Mouse (Mus musculus): ENCODE measurements at regions not wholly inside any gene's neighbourhood (a gene's known extent, or its start where the extent isn't known, plus 50 kb on each side); places are given as distances from the start of the nearest gene placed in this dataset.
A peak's percentile ranks its signal among the peaks of the same experiment; 100 is the strongest.

DNA sequence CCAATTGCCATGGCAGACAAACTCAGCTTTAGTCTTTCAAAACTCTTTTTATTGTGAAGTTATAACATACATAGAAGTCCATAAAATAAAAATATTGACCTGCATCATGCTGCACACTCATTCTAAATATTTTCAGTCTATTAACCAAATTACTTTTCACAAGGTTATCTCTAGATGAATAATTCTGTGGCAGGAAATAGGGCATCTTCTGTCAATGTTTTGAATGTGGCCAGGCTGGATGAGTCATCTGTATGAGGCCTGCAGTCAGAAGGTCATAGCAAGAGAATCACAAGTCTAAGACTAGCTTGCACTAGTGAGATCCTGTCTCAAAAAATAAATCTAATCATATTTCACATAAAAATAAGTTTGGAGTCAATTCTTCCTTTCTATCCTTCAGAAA is 108.4 kb upstream of the Ell2 start:
- Histone ChIP-seq H3K79me2 (ENCODE audit: control insufficient read depth, insufficient read depth) (no peaks in the 10 kb centered on the region), H3K4me3 (no peak overlapping the region), H3K4me2 (ENCODE audit: low read depth) (no peak overlapping the region), H3K36me3 (ENCODE audit: control insufficient read depth, insufficient read depth) (no peaks in the 10 kb centered on the region), H3K27me3 (ENCODE audit: control insufficient read depth, insufficient read depth, insufficient read length) (no peaks in the 10 kb centered on the region), H3ac (ENCODE audit: control insufficient read depth, insufficient read length) (no peak overlapping the region)
- TF ChIP-seq TCF3 (IDR thresholded peaks at IDR 0.05; ENCODE audit: insufficient read length, low read depth): no peak
- TF ChIP-seq USF1 (IDR thresholded peaks at IDR 0.05; ENCODE audit: low read depth): no peak
- no peak for TF ChIP-seq MYOD1 (IDR thresholded peaks at IDR 0.05; ENCODE audit: control insufficient read depth in 1 of 3, insufficient read length in 2 of 3, low read depth in 2 of 3)
- TF ChIP-seq SRF (IDR thresholded peaks at IDR 0.05; ENCODE audit: control insufficient read depth, insufficient read length, low read depth): no peak
- no peak for TF ChIP-seq MAX (IDR thresholded peaks at IDR 0.05; ENCODE audit: low read depth)

DNA sequence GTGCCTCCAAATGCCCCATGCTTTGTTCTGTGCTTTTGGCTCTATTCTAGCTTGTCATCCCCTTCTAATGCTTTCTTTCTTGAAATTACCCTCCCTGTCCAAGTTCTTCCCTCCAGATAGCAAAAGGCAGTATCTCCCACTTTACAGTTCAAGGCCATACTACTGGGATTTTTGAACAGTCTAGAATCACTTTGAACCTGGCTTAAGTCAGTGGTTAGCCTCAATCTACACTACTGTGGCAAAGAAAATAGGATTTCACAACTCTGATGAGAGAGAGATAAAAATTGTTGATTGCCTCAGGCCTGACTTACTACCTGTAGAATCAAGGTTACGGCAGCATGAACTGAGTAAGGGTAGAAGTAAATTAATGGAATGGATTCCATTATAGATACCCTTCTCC is 107.9 kb upstream of the Ell2 start:
- Histone ChIP-seq H3K4me2 (ENCODE audit: low read depth) (peak overlapping the region; percentile 3), H3K79me2 (ENCODE audit: control insufficient read depth, insufficient read depth) (no peaks in the 10 kb centered on the region), H3ac (ENCODE audit: control insufficient read depth, insufficient read length) (no peak overlapping the region), H3K36me3 (ENCODE audit: control insufficient read depth, insufficient read depth) (no peaks in the 10 kb centered on the region), H3K27me3 (ENCODE audit: control insufficient read depth, insufficient read depth, insufficient read length) (no peaks in the 10 kb centered on the region), H3K4me3 (no peak overlapping the region)
- TF ChIP-seq POLR2A (IDR thresholded peaks at IDR 0.05; ENCODE audit: insufficient read length, low read depth) (no peak), MAX (IDR thresholded peaks at IDR 0.05; ENCODE audit: low read depth) (no peak), E2F4 (IDR thresholded peaks at IDR 0.05; ENCODE audit: insufficient read depth) (no peak), USF1 (IDR thresholded peaks at IDR 0.05; ENCODE audit: low read depth) (no peak), MYOD1 (IDR thresholded peaks at IDR 0.05; ENCODE audit: control insufficient read depth in 1 of 3, insufficient read length in 2 of 3, low read depth in 2 of 3) (no peak), MYOG (IDR thresholded peaks at IDR 0.05; ENCODE audit: control insufficient read depth in 1 of 3, insufficient read depth in 1 of 3, insufficient read length in 2 of 3, low read depth in 2 of 3) (no peak), SRF (IDR thresholded peaks at IDR 0.05; ENCODE audit: control insufficient read depth, insufficient read length, low read depth) (no peak), POLR2AphosphoS2 (IDR thresholded peaks at IDR 0.05; ENCODE audit: insufficient read length, low read depth) (no peak), REST (IDR thresholded peaks at IDR 0.05; ENCODE audit: insufficient read depth, insufficient read length) (no peak), TCF3 (IDR thresholded peaks at IDR 0.05; ENCODE audit: insufficient read length, low read depth) (no peak), TCF12 (IDR thresholded peaks at IDR 0.05; ENCODE audit: insufficient read depth, poor library complexity, severe bottlenecking) (no peak), CEBPB (IDR thresholded peaks at IDR 0.05; ENCODE audit: insufficient read depth, poor library complexity, severe bottlenecking) (no peak)

DNA sequence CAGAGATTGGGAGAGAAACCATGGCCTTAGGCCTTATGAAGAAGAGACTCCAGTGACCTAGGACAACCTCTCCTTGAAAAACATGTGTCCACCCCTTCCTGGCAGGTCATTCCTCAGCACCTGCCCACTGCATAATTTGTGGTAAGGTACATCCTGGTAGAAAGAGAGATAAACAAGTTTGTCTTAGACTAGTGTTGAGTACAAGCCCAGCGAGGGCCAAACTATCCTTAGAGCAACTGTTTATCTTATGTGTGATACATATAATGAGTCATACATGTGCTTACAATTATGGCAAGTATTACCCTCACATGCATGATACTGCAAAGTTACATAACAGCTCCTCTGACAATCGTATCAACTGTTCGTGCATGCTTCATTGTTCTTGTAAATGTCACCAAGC is 83.3 kb upstream of the Ell2 start:
- Histone ChIP-seq H3K4me2 (ENCODE audit: low read depth) (no peak overlapping the region), H3K4me3 (no peak overlapping the region), H3K36me3 (ENCODE audit: control insufficient read depth, insufficient read depth) (no peaks in the 10 kb centered on the region), H3ac (ENCODE audit: control insufficient read depth, insufficient read length) (no peak overlapping the region), H3K27me3 (ENCODE audit: control insufficient read depth, insufficient read depth, insufficient read length) (no peaks in the 10 kb centered on the region), H3K79me2 (ENCODE audit: control insufficient read depth, insufficient read depth) (no peaks in the 10 kb centered on the region)
- TF ChIP-seq MYOG (IDR thresholded peaks at IDR 0.05; ENCODE audit: control insufficient read depth in 1 of 3, insufficient read depth in 1 of 3, insufficient read length in 2 of 3, low read depth in 2 of 3) (no peak), REST (IDR thresholded peaks at IDR 0.05; ENCODE audit: insufficient read depth, insufficient read length) (no peak), MAX (IDR thresholded peaks at IDR 0.05; ENCODE audit: low read depth) (no peak), POLR2AphosphoS2 (IDR thresholded peaks at IDR 0.05; ENCODE audit: insufficient read length, low read depth) (no peak), USF1 (IDR thresholded peaks at IDR 0.05; ENCODE audit: low read depth) (no peak), TCF3 (IDR thresholded peaks at IDR 0.05; ENCODE audit: insufficient read length, low read depth) (no peak), E2F4 (IDR thresholded peaks at IDR 0.05; ENCODE audit: insufficient read depth) (no peak), CEBPB (IDR thresholded peaks at IDR 0.05; ENCODE audit: insufficient read depth, poor library complexity, severe bottlenecking) (no peak), TCF12 (IDR thresholded peaks at IDR 0.05; ENCODE audit: insufficient read depth, poor library complexity, severe bottlenecking) (no peak), SRF (IDR thresholded peaks at IDR 0.05; ENCODE audit: control insufficient read depth, insufficient read length, low read depth) (no peak), POLR2A (IDR thresholded peaks at IDR 0.05; ENCODE audit: insufficient read length, low read depth) (no peak), MYOD1 (IDR thresholded peaks at IDR 0.05; ENCODE audit: control insufficient read depth in 1 of 3, insufficient read length in 2 of 3, low read depth in 2 of 3) (no peak)

DNA sequence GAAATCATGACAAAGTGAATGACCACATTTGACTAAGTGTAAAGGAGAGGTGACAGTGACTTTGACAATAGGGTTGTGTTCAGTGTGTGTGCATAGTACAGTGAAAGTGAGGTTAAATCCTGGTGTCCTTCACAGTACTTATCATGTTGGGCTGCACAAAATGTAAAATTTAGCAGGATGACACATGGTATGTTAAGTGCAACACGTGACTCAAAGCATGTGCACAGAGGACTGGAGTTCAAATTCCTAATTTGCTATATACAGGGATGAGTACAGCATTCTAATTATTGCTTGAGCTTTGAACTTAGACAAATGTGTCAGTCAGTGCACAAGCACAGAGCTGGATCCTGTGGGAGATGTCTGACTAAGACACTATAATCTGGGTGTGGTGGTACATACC is 79.2 kb upstream of the Ell2 start:
- Histone ChIP-seq H3K4me2 (ENCODE audit: low read depth) (no peak overlapping the region), H3K36me3 (ENCODE audit: control insufficient read depth, insufficient read depth) (no peaks in the 10 kb centered on the region), H3K4me3 (no peak overlapping the region), H3ac (ENCODE audit: control insufficient read depth, insufficient read length) (no peak overlapping the region), H3K79me2 (ENCODE audit: control insufficient read depth, insufficient read depth) (no peaks in the 10 kb centered on the region), H3K27me3 (ENCODE audit: control insufficient read depth, insufficient read depth, insufficient read length) (no peaks in the 10 kb centered on the region)
- TF ChIP-seq USF1 (IDR thresholded peaks at IDR 0.05; ENCODE audit: low read depth) (peak; percentile 57), E2F4 (IDR thresholded peaks at IDR 0.05; ENCODE audit: insufficient read depth) (no peak)

DNA sequence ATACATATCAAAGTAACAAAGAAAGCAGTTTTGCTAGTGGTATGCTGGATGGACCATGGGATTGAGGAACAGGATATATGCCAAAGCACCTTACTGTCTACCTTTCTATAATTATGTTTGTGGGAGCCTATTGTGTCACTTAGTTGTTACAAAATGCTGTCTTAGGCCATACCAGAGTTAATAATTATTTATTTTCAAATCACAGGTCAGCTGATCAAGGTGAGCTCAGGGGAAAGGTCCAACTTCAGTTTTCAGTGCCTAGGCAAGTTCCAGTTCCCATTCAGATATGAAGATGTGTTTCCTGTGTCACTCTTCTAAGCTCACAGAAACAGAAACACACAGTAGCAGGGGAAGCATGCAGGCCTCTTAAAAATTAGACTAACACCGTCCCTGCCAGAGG is 75.5 kb upstream of the Ell2 start:
- H3K79me2 ChIP-seq (ENCODE audit: control insufficient read depth, insufficient read depth): no peaks in the 10 kb centered on the region
- H3K27me3 ChIP-seq (ENCODE audit: control insufficient read depth, insufficient read depth, insufficient read length): no peaks in the 10 kb centered on the region
- no peak overlapping the region for H3K4me3 ChIP-seq
- TF ChIP-seq POLR2AphosphoS2 (IDR thresholded peaks at IDR 0.05; ENCODE audit: insufficient read length, low read depth): no peak
- TF ChIP-seq TCF3 (IDR thresholded peaks at IDR 0.05; ENCODE audit: insufficient read length, low read depth): no peak
- TF ChIP-seq SRF (IDR thresholded peaks at IDR 0.05; ENCODE audit: control insufficient read depth, insufficient read length, low read depth): no peak
- no peak for TF ChIP-seq MYOD1 (IDR thresholded peaks at IDR 0.05; ENCODE audit: control insufficient read depth in 1 of 3, insufficient read length in 2 of 3, low read depth in 2 of 3)
- TF ChIP-seq USF1 (IDR thresholded peaks at IDR 0.05; ENCODE audit: low read depth): no peak
- no peak for TF ChIP-seq E2F4 (IDR thresholded peaks at IDR 0.05; ENCODE audit: insufficient read depth)
- TF ChIP-seq TCF12 (IDR thresholded peaks at IDR 0.05; ENCODE audit: insufficient read depth, poor library complexity, severe bottlenecking): no peak
- TF ChIP-seq MAX (IDR thresholded peaks at IDR 0.05; ENCODE audit: low read depth): no peak
- no peak for TF ChIP-seq REST (IDR thresholded peaks at IDR 0.05; ENCODE audit: insufficient read depth, insufficient read length)
- TF ChIP-seq MYOG (IDR thresholded peaks at IDR 0.05; ENCODE audit: control insufficient read depth in 1 of 3, insufficient read depth in 1 of 3, insufficient read length in 2 of 3, low read depth in 2 of 3): no peak
- H3K36me3 ChIP-seq (ENCODE audit: control insufficient read depth, insufficient read depth): no peaks in the 10 kb centered on the region
- no peak overlapping the region for H3K4me2 ChIP-seq (ENCODE audit: low read depth)
- H3ac ChIP-seq (ENCODE audit: control insufficient read depth, insufficient read length): no peak overlapping the region
